Mouse (Mus musculus): ENCODE measurements around the gene Adam12. TPM values are rescaled to one million over a fixed set of nuclear protein-coding genes. Genes with fewer than 3 reads are reported as not detected.
A peak's percentile ranks its signal among the peaks of the same experiment; 100 is the strongest.

Gene Adam12
- polyA plus RNA-seq, 1 experiment from 2014 or later, result 3.2 TPM

DNA sequence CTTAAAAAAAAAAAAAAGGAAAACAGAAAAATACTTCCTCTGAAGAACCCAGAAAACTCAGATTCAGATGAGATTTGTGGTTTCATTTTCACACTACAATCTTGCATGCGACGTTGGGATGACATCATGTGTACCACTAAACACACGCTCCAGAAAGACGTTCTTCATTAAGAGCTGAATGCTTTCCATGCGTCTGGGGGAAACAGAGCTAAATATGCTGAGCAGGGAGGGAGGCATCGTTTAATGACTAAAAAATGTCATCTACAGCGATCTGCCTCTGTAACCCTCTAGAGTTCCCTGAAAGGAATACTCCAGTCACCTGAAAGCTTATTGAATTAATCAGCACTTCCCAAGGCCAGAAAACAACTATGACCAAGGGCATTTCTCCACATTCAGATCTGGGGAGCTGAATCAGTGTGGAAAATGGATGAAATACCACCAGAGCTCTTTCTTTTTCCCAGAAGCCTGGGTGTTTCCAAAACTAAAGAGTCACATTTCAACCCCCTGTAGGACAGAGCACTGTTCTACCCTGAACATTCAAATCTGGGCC is 203.6 kb downstream of the Adam12 start:
- no peaks in the 10 kb centered on the region for H3K9me3 ChIP-seq
- no peaks in the 10 kb centered on the region for H3K36me3 ChIP-seq
- no peak overlapping the region for H3K9ac ChIP-seq
- no peaks in the 10 kb centered on the region for H3K27me3 ChIP-seq (replicated peaks)
- H3K4me2 ChIP-seq, result no peak overlapping the region
- no peak for ATAC-seq (ENCODE audit: extremely low read depth, insufficient number of reproducible peaks, low FRiP score, low TSS enrichment)
- no peak overlapping the region for H3K4me3 ChIP-seq
- peaks cover 34% of the 10 kb centered on the region for H3K4me1 ChIP-seq
- H3K27ac ChIP-seq (replicated peaks), result no peak overlapping the region
- 71% methylated on average over 7 of the region's 7 CpGs for WGBS

DNA sequence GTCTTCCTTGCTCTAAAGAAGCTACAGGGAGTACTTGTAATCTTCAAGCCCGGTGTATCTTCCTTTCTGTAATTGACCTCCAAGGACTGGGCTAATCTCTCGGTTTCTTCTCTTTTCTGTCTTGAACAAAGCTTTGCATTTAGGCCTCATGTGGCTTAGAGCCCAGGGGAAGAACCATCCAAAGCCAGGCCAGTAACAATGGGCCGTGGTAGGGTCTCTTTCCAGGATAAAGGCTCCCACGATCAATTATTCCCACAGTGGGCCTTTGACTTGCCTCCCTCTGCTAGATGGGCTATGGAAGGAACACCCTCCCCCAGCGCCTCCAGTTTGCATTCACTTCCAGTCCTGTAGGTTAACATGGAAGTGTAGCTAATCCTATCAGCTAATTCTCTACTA is 204.9 kb downstream of the Adam12 start:
- Histone ChIP-seq H3K27me3 (replicated peaks) (no peaks in the 10 kb centered on the region), H3K9me3 (no peaks in the 10 kb centered on the region), H3K27ac (replicated peaks) (peak overlapping the region; percentile 69), H3K36me3 (no peaks in the 10 kb centered on the region), H3K4me3 (no peak overlapping the region), H3K4me1 (peaks cover 29% of the 10 kb centered on the region), H3K9ac (no peak overlapping the region), H3K4me2 (no peak overlapping the region)
- ATAC-seq (ENCODE audit: extremely low read depth, insufficient number of reproducible peaks, low FRiP score, low TSS enrichment), result no peak
- WGBS, result 57% methylated on average over 5 of the region's 5 CpGs

DNA sequence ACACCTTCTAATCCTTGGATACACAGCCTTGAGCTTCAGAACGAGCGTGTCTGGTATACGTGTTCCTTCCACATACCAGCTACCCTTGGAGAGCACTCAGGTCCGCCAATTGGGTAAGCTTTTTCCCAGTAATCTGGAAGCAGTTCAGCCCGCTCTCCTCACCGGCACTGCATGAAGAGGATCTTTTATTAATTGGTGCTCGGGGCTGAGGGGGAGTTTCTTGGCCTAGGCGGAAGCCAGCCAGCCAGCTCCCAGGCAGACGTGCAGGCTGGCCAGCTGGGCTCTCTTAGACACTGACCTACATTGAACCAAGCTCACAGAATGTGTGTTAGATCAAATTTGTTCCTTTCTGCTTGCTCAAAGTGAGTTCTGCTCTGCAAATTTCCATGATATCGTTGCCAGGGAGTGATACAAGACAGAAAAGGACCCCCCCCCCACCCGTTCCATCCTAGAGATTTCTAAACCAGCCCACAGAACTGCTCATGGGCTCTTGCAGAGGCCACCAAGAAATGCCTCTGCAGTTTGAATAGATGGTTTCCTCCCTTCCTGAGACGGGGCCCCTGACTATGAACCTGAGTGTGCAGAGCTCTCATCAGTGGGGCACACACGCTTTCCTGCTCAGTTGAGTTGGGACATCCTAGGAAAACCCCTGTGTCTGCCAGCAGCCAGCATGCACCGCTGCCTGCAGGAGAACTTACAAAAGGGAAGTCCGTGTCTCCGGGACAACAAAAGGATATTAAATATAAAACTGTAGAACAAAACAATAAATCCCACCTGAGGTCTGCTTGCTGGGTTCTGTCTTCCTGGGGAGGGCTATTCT is 205.5 kb downstream of the Adam12 start:
- Histone ChIP-seq H3K4me1 (peaks cover 23% of the 10 kb centered on the region), H3K27ac (replicated peaks) (peak overlapping the region; percentile 69), H3K4me2 (no peak overlapping the region), H3K9ac (no peak overlapping the region), H3K4me3 (no peak overlapping the region), H3K27me3 (replicated peaks) (no peaks in the 10 kb centered on the region), H3K36me3 (no peaks in the 10 kb centered on the region), H3K9me3 (no peaks in the 10 kb centered on the region)
- ATAC-seq (ENCODE audit: extremely low read depth, insufficient number of reproducible peaks, low FRiP score, low TSS enrichment), result no peak
- 56% methylated on average over 16 of the region's 16 CpGs for WGBS

DNA sequence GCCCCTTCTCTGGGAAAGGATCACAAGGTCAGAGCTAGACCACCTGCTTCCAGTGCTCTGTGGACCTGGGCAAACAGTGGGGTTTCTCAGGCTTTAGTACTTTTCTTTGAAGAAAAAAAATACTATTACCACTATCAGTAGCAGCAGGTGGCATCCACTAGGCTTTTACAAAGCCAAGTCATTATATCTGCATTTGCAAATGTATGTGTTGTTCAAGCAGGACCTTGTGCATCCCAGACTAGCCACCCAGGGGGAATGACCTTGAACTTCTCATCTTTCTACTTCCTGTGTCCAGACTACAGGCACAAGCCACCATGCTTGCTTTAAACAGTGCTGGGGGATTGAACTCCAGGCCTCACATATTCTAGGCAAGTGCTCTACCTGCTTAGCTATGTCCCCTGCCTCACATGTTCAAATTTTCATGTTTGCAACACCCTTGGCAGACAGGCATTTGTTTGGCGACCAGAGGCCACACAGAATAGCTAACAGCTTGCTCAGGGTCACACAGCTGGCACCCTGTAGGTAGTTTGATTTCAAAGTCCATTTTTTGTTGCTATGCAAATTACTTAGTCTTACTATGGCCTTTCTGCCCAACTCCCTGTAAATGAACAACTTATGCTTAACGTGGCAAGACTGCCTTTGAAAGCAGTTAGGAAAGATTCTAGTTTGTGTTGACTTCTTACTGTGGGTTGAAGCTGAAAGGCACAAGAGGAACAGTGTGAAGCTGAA is 209.6 kb downstream of the Adam12 start:
- Histone ChIP-seq H3K27me3 (replicated peaks) (no peaks in the 10 kb centered on the region), H3K9ac (no peak overlapping the region), H3K4me2 (no peak overlapping the region), H3K4me1 (peaks cover 19% of the 10 kb centered on the region; the same call in 1 of the 2 replicates), H3K36me3 (no peaks in the 10 kb centered on the region), H3K9me3 (no peaks in the 10 kb centered on the region), H3K4me3 (no peak overlapping the region), H3K27ac (replicated peaks) (no peak overlapping the region)
- WGBS, result 72% methylated on average over 2 of the region's 2 CpGs
- no peak for ATAC-seq (ENCODE audit: extremely low read depth, insufficient number of reproducible peaks, low FRiP score, low TSS enrichment)

DNA sequence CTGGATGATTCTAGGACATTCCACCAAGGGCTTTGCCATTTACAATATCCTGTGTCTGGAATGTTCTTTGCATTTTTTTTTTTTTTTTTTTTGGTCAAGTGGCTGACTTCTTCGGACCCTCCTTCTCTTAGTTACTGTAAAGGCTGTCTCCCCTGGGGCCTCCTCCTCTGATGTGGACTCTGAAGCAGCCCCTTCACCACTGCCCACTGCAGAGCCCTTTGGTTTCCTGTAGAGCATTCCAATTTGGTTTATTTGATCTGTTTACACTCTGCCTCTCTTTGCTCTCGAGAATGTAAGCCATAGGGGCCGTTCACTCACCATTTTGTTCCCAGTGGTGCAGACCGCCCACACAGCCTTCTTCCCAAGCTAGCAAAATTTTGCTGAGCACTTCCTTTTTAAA is 216.7 kb downstream of the Adam12 start:
- whole genome bisulfite sequencing, result 54% methylated on average over 4 of the region's 4 CpGs
- H3K27ac ChIP-seq (replicated peaks), result no peak overlapping the region
- no peaks in the 10 kb centered on the region for H3K36me3 ChIP-seq
- no peak overlapping the region for H3K4me2 ChIP-seq
- no peaks in the 10 kb centered on the region for H3K9me3 ChIP-seq
- ATAC-seq (ENCODE audit: extremely low read depth, insufficient number of reproducible peaks, low FRiP score, low TSS enrichment), result no peak
- H3K4me3 ChIP-seq, result no peak overlapping the region
- no peak overlapping the region for H3K9ac ChIP-seq
- no peaks in the 10 kb centered on the region for H3K27me3 ChIP-seq (replicated peaks)
- H3K4me1 ChIP-seq, result peaks cover 5% of the 10 kb centered on the region; the same call in 1 of the 2 replicates

DNA sequence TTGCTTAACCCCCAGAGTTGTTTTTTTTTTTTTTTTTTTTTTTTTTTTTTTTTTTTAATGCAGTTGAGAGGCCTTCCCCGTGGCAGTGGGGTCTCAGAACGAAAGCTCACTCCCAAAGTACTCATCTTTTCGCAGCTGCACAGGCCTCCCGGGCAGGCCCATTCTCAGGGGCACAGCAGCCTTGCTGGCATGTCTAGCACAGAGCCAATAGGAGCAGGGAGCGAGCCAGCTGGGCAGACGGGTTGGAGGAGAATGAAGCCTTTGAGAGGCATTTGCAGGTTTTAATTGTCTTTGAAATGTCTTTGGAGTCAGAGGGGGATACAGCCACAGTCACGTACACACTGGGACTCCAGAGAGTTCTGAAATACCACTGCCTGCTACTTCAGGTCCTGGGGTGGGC is 217.2 kb downstream of the Adam12 start:
- no peak overlapping the region for H3K9ac ChIP-seq
- H3K4me3 ChIP-seq, result no peak overlapping the region
- no peaks in the 10 kb centered on the region for H3K27me3 ChIP-seq (replicated peaks)
- no peak overlapping the region for H3K4me2 ChIP-seq
- no peaks in the 10 kb centered on the region for H3K36me3 ChIP-seq
- H3K27ac ChIP-seq (replicated peaks), result no peak overlapping the region
- no peak for ATAC-seq (ENCODE audit: extremely low read depth, insufficient number of reproducible peaks, low FRiP score, low TSS enrichment)
- 76% methylated on average over 7 of the region's 7 CpGs for WGBS
- H3K9me3 ChIP-seq, result no peaks in the 10 kb centered on the region
- H3K4me1 ChIP-seq, result peaks cover 5% of the 10 kb centered on the region; the same call in 1 of the 2 replicates

DNA sequence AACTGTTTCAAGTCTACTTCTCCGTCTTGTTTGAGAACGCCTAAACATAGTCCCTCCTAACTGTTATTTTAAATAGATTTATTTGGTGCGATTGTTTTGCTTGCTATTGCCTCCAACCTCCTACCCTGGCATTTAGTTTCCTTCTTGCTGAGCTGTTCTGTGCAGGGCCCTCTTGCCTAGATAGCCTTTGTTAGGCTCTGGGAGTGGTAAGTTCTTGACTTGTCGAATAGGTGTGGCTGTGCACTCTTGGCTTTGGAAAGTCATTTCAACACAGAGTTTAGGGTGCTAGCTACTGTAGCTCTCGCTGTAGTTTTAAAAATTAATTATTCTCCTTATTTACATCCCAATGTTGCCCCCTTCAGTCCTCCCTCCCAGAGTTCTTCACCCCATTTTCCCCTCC is 222.8 kb downstream of the Adam12 start:
- Histone ChIP-seq H3K27me3 (replicated peaks) (no peaks in the 10 kb centered on the region), H3K4me2 (no peak overlapping the region), H3K9me3 (peaks cover 11% of the 10 kb centered on the region; the same call in 1 of the 2 replicates), H3K4me3 (no peak overlapping the region), H3K36me3 (peaks cover 6% of the 10 kb centered on the region), H3K9ac (no peak overlapping the region), H3K27ac (replicated peaks) (no peak overlapping the region), H3K4me1 (peaks cover 12% of the 10 kb centered on the region)
- no peak for ATAC-seq (ENCODE audit: extremely low read depth, insufficient number of reproducible peaks, low FRiP score, low TSS enrichment)
- WGBS, result 66% methylated on average over 5 of the region's 5 CpGs

DNA sequence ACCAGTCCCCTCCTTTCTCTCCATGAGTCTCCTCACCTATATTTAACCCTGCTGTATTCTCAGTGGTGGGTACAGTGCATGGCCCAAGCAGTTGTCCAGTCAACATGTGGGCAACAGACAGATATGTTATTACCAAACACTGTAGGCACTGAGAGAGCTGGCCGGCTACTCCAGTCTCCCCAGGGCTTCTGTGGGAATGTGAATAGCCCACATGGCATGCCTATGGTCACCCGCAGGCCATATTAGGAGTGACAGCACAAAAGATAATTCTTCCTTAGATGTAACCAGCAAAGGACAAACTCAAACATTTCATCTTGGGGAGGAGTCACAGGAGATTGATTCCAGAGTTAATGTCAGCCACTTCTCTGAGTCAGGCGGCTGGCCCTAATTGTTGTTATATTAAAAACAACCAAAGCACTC is 224.0 kb downstream of the Adam12 start:
- no peak overlapping the region for H3K27ac ChIP-seq (replicated peaks)
- peaks cover 11% of the 10 kb centered on the region; the same call in 1 of the 2 replicates for H3K9me3 ChIP-seq
- H3K36me3 ChIP-seq, result peaks cover 6% of the 10 kb centered on the region
- H3K4me2 ChIP-seq, result no peak overlapping the region
- peaks cover 12% of the 10 kb centered on the region for H3K4me1 ChIP-seq
- no peaks in the 10 kb centered on the region for H3K27me3 ChIP-seq (replicated peaks)
- no peak overlapping the region for H3K9ac ChIP-seq
- 55% methylated on average over 3 of the region's 3 CpGs for WGBS
- ATAC-seq (ENCODE audit: extremely low read depth, insufficient number of reproducible peaks, low FRiP score, low TSS enrichment), result no peak
- no peak overlapping the region for H3K4me3 ChIP-seq

DNA sequence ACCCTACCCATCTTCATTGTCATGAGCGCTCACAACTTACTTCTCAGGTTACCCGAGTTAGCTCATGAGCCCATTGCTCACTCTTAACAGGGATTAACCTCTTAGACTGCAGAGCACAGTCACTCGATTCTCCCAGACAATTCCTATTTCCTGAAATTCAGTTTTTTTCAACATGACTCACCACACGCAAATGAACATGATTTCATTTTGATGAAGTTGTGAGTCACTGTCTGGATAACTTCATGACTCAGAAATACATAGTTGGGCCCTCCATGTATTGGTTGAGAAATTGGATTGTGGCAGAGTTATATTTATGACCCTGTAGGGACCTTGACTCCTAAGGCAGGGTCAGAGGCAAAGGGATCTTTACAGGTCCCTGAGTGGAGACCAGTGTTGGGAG is 230.4 kb downstream of the Adam12 start:
- no peak overlapping the region for H3K4me3 ChIP-seq
- no peaks in the 10 kb centered on the region for H3K4me1 ChIP-seq
- no peak overlapping the region for H3K4me2 ChIP-seq
- H3K27me3 ChIP-seq (replicated peaks), result no peaks in the 10 kb centered on the region
- no peak overlapping the region for H3K9ac ChIP-seq
- 85% methylated on average over 4 of the region's 4 CpGs for WGBS
- ATAC-seq (ENCODE audit: extremely low read depth, insufficient number of reproducible peaks, low FRiP score, low TSS enrichment), result no peak
- H3K36me3 ChIP-seq, result peaks cover 6% of the 10 kb centered on the region
- no peak overlapping the region for H3K27ac ChIP-seq (replicated peaks)
- H3K9me3 ChIP-seq, result peaks cover 13% of the 10 kb centered on the region; the same call in 1 of the 2 replicates

DNA sequence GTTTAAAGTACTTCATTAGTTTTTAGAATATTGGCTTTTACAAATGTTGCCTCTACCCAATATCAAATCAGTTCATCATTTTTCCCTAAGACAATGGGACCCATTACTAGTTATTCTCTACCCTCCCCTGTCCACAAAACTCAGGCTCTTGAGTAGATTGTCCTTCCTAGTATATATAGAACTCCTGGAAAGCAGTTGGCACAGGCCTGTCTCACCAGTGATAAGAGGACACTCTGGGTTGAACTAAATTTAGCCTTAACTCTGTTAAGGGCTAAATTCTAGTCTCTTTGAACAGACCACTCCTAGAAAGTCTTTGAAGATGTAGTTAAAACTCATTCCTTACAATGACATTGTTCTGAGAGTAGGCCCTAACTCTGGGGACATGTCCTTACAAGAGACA is 241.0 kb downstream of the Adam12 start:
- no peak overlapping the region for H3K4me2 ChIP-seq
- H3K4me3 ChIP-seq, result no peak overlapping the region
- ATAC-seq (ENCODE audit: extremely low read depth, insufficient number of reproducible peaks, low FRiP score, low TSS enrichment), result no peak
- no peak overlapping the region for H3K9ac ChIP-seq
- H3K9me3 ChIP-seq, result no peaks in the 10 kb centered on the region
- H3K4me1 ChIP-seq, result peaks cover 41% of the 10 kb centered on the region
- H3K36me3 ChIP-seq, result no peaks in the 10 kb centered on the region
- peak overlapping the region; percentile 82 for H3K27ac ChIP-seq (replicated peaks)
- H3K27me3 ChIP-seq (replicated peaks), result no peaks in the 10 kb centered on the region

DNA sequence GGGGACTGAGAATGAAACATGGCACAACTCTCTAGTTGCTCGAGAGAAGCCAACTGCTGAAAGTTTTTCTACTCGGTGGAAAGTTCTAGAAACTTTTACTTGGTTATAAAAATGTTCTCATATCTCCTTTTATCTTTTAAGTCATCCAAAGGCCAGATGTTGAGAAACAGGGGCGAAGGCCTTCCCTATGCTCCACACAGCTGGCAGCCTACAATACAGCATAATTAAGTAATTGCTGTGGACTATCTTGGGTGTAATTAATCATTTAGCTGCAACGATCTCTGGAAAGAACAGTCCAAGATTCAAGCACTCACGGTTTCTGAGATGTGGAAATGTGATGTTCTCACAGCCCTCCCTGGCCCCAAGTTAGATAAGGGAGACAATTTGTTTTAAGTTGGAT is 243.6 kb downstream of the Adam12 start:
- no peak overlapping the region for H3K9ac ChIP-seq
- 77% methylated on average over 5 of the region's 5 CpGs for WGBS
- H3K9me3 ChIP-seq, result no peaks in the 10 kb centered on the region
- H3K4me3 ChIP-seq, result no peak overlapping the region
- H3K27me3 ChIP-seq (replicated peaks), result no peaks in the 10 kb centered on the region
- ATAC-seq (ENCODE audit: extremely low read depth, insufficient number of reproducible peaks, low FRiP score, low TSS enrichment), result no peak
- H3K27ac ChIP-seq (replicated peaks), result no peak overlapping the region
- no peak overlapping the region for H3K4me2 ChIP-seq
- H3K36me3 ChIP-seq, result no peaks in the 10 kb centered on the region
- peaks cover 34% of the 10 kb centered on the region for H3K4me1 ChIP-seq
